Mouse (Mus musculus): ENCODE measurements around the gene Oxt. TPM values are rescaled to one million over a fixed set of nuclear protein-coding genes. Genes with fewer than 3 reads are reported as not detected.

The Oxt gene
- polyA plus RNA-seq (2014; fragmentation: Illumina TruSeq; extraction: RNeasy Lipid Tissue Mini Kit (QIAGEN cat#74804); ENCODE audit: low read depth, low replicate concordance), result not detected

DNA sequence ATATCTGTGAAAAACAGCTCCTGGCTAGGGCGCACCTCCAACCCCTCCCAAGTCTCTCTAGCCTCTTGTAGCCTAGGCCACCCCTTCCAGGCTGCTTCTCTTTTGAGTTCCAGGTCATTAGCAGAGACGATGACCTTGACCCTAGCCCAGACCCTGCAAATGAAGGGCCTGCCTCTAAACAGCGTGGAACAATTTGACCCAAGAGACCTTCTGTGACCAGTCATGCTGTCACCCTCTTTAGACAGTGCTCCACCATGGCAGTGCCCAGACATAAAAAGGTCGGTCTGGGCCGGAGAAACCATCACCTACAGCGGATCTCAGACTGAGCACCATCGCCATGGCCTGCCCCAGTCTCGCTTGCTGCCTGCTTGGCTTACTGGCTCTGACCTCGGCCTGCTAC is at the start of gene Oxt:
Gene Oxt (plus strand): TSS at position 301 of the 400 bp plus-strand sequence.

GRCm38 (mm10) chr2:130563212-130564055 is 12.5 kb upstream of the Oxt start, which contains the start of gene Mrps26:
Mrps26 (plus strand) TSS chr2:130563742.

DNA sequence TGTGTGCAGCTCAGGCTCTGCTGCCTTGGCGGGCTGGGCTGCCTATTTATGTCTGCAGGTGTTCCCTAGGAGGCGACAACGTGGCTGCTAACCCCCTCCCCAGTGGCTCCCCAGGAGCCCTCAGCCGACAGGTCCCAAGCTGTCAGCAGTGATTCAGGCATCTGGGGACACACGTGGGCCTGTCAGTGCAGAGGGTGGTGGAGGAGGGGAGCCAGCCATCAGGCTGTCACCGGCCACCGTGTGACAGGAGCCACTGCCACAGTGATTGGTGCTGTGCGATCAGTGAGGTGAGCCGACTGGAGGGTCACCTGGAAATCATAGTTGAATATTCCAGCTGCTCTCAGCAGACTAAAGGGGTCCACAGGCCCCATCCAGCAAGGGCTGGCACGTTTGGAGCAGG is 6.6 kb downstream of the Oxt start, which contains the start of gene Avp:
Gene Avp (minus strand): TSS at position 3 of the 400 bp plus-strand sequence.

Other genes starting within 250 kb of the Oxt start
- 3.3 TPM for gene Cpxm1, start 178.6 kb upstream of the Oxt start, polyA plus RNA-seq (2014; fragmentation: Illumina TruSeq; extraction: RNeasy Lipid Tissue Mini Kit (QIAGEN cat#74804); ENCODE audit: low read depth, low replicate concordance)
- gene Gm28372, start 170.9 kb upstream of the Oxt start, polyA plus RNA-seq (2014; fragmentation: Illumina TruSeq; extraction: RNeasy Lipid Tissue Mini Kit (QIAGEN cat#74804); ENCODE audit: low read depth, low replicate concordance), result 6.7 TPM
- 9.1 TPM for gene 1700020A23Rik, start 170.9 kb upstream of the Oxt start, polyA plus RNA-seq (2014; fragmentation: Illumina TruSeq; extraction: RNeasy Lipid Tissue Mini Kit (QIAGEN cat#74804); ENCODE audit: low read depth, low replicate concordance)
- gene Tmem239, start 169.7 kb upstream of the Oxt start, polyA plus RNA-seq (2014; fragmentation: Illumina TruSeq; extraction: RNeasy Lipid Tissue Mini Kit (QIAGEN cat#74804); ENCODE audit: low read depth, low replicate concordance), result not detected
- 16.8 TPM for gene Vps16, start 151.8 kb upstream of the Oxt start, polyA plus RNA-seq (2014; fragmentation: Illumina TruSeq; extraction: RNeasy Lipid Tissue Mini Kit (QIAGEN cat#74804); ENCODE audit: low read depth, low replicate concordance)
- 8.1 TPM for gene Pced1a, start 151.5 kb upstream of the Oxt start, polyA plus RNA-seq (2014; fragmentation: Illumina TruSeq; extraction: RNeasy Lipid Tissue Mini Kit (QIAGEN cat#74804); ENCODE audit: low read depth, low replicate concordance)
- 33.4 TPM for gene Ptpra, start 125.9 kb upstream of the Oxt start, polyA plus RNA-seq (2014; fragmentation: Illumina TruSeq; extraction: RNeasy Lipid Tissue Mini Kit (QIAGEN cat#74804); ENCODE audit: low read depth, low replicate concordance)
- gene Mrps26, start 12.4 kb upstream of the Oxt start, polyA plus RNA-seq (2014; fragmentation: Illumina TruSeq; extraction: RNeasy Lipid Tissue Mini Kit (QIAGEN cat#74804); ENCODE audit: low read depth, low replicate concordance), result 1.1 TPM
- not detected for gene Avp, start 6.4 kb downstream of the Oxt start, polyA plus RNA-seq (2014; fragmentation: Illumina TruSeq; extraction: RNeasy Lipid Tissue Mini Kit (QIAGEN cat#74804); ENCODE audit: low read depth, low replicate concordance)
- 7.6 TPM for gene Fastkd5, start 53.9 kb downstream of the Oxt start, polyA plus RNA-seq (2014; fragmentation: Illumina TruSeq; extraction: RNeasy Lipid Tissue Mini Kit (QIAGEN cat#74804); ENCODE audit: low read depth, low replicate concordance)
- gene Ubox5, start 53.9 kb downstream of the Oxt start, polyA plus RNA-seq (2014; fragmentation: Illumina TruSeq; extraction: RNeasy Lipid Tissue Mini Kit (QIAGEN cat#74804); ENCODE audit: low read depth, low replicate concordance), result 7.4 TPM
- gene Lzts3, start 66.6 kb downstream of the Oxt start, polyA plus RNA-seq (2014; fragmentation: Illumina TruSeq; extraction: RNeasy Lipid Tissue Mini Kit (QIAGEN cat#74804); ENCODE audit: low read depth, low replicate concordance), result 0.46 TPM
- gene Ddrgk1, start 88.5 kb downstream of the Oxt start, polyA plus RNA-seq (2014; fragmentation: Illumina TruSeq; extraction: RNeasy Lipid Tissue Mini Kit (QIAGEN cat#74804); ENCODE audit: low read depth, low replicate concordance), result 6.2 TPM
- 26.3 TPM for gene Itpa, start 91.4 kb downstream of the Oxt start, polyA plus RNA-seq (2014; fragmentation: Illumina TruSeq; extraction: RNeasy Lipid Tissue Mini Kit (QIAGEN cat#74804); ENCODE audit: low read depth, low replicate concordance)
- gene Slc4a11, start 121.3 kb downstream of the Oxt start, polyA plus RNA-seq (2014; fragmentation: Illumina TruSeq; extraction: RNeasy Lipid Tissue Mini Kit (QIAGEN cat#74804); ENCODE audit: low read depth, low replicate concordance), result 0.17 TPM

All from testis, adult 10 weeks (tissue).